Mouse (Mus musculus) intestine, embryonic 15.5 days (tissue): ENCODE results near the gene Cyb561d1. TPM values are rescaled to one million over a fixed set of nuclear protein-coding genes. Genes with fewer than 3 reads are reported as not detected.

ENCODE experiments used
- ATAC-seq: fragments of 200-750 bp; cut with Nextera tagmentation; 2 replicates; pipeline ENCODE4 v1.8.0; 2017; ENCODE audit warnings: moderate TSS enrichment, moderate library complexity
- H3K27ac ChIP-seq: fragments of 300-500 bp; sonication (generic); 2 replicates; pipeline ENCODE4 v1.5.1; 2015; ENCODE audit warnings: mild to moderate bottlenecking, inconsistent platforms
- H3K27me3 ChIP-seq: fragments of 300-500 bp; sonication (generic); replicated peaks from 2 replicates; pipeline ENCODE4 v1.6.1; 2015; ENCODE audit warnings: inconsistent platforms
- H3K36me3 ChIP-seq: fragments of 300-500 bp; sonication (generic); 2 replicates; pipeline ENCODE4 v1.6.1; 2015; ENCODE audit warnings: inconsistent platforms
- H3K4me1 ChIP-seq: fragments of 300-500 bp; sonication (generic); replicated peaks from 2 replicates; pipeline ENCODE4 v1.6.1; 2015; ENCODE audit warnings: inconsistent platforms
- H3K4me2 ChIP-seq: fragments of 300-500 bp; sonication (generic); replicated peaks from 2 replicates; pipeline ENCODE4 v1.6.1; 2015; ENCODE audit warnings: mild to moderate bottlenecking, inconsistent platforms
- H3K4me3 ChIP-seq: fragments of 300-500 bp; sonication (generic); replicated peaks from 2 replicates; pipeline ENCODE4 v1.5.1; 2015; ENCODE audit warnings: inconsistent platforms
- H3K9ac ChIP-seq: fragments of 300-500 bp; sonication (generic); 2 replicates; pipeline ENCODE4 v1.6.1; 2015; ENCODE audit warnings: inconsistent platforms
- H3K9me3 ChIP-seq: fragments of 300-500 bp; sonication (generic); 2 replicates; pipeline ENCODE4 v1.6.1; 2016; ENCODE audit warnings: inconsistent platforms
- WGBS: fragments of 180-500 bp; shearing (Covaris S2); methylation state at CpG from one replicate; pipeline ENCODE4 v1.1.7; 2015; 5-methylcytosine and 5-hydroxymethylcytosine counted together
- polyA plus RNA-seq: library from polyadenylated mRNA; unstranded; fragments of >200 nt; fragmentation: Nextera tagmentation; extraction: Ambion mirVana; gene quantifications from 2 replicates; pipeline ENCODE4 v1.2.1, GENCODE M21; 2015

The Cyb561d1 gene
- polyA plus RNA-seq, 1 experiment from 2014 or later = 3.6 TPM

GRCm38 (mm10) chr3:108211845-108212244, 10.8 kb upstream of the Cyb561d1 start:
- 81% methylated on average over 6 of the region's 6 CpGs for WGBS
- Histone ChIP-seq H3K27ac (no peak overlapping the region), H3K27me3 (no peaks in the 10 kb centered on the region), H3K4me3 (no peak overlapping the region), H3K36me3 (peaks cover 3% of the 10 kb centered on the region; the same call in 1 of the 2 replicates), H3K4me2 (no peak overlapping the region), H3K9me3 (no peaks in the 10 kb centered on the region), H3K4me1 (peaks cover 25% of the 10 kb centered on the region), H3K9ac (no peak overlapping the region)
- ATAC-seq = no peak

GRCm38 (mm10) chr3:108210771-108211139, 9.7 kb upstream of the Cyb561d1 start, which contains the start of gene Atxn7l2:
TSS of gene Atxn7l2 (minus strand) at chr3:108210934.
- Histone ChIP-seq H3K9ac (peak within 1 kb of the TSS; percentile 73), H3K4me3 (peak within 1 kb of the TSS; percentile 67), H3K27me3 (no peaks in the 10 kb centered on the region), H3K27ac (peak within 1 kb of the TSS; percentile 85), H3K4me1 (peaks cover 29% of the 10 kb centered on the region), H3K36me3 (peaks cover 7% of the 10 kb centered on the region; the same call in 1 of the 2 replicates), H3K9me3 (no peaks in the 10 kb centered on the region), H3K4me2 (peak within 1 kb of the TSS; percentile 92)
- 0% methylated on average over 14 of the region's 14 CpGs for WGBS
- ATAC-seq = peak; percentile 77

- Histone ChIP-seq H3K27me3 (no peaks in the 10 kb centered on the region), H3K4me3 (peak overlapping the region; percentile 67), H3K9ac (peak overlapping the region; percentile 73), H3K27ac (peak overlapping the region; percentile 85), H3K9me3 (no peaks in the 10 kb centered on the region), H3K4me1 (peaks cover 29% of the 10 kb centered on the region), H3K4me2 (peak overlapping the region; percentile 92), H3K36me3 (peaks cover 7% of the 10 kb centered on the region; the same call in 1 of the 2 replicates)
- under 1% methylated on average over 66 of the region's 72 CpGs for WGBS
- ATAC-seq = peak; percentile 97
Observed at GRCm38 (mm10) chr3:108209946-108210770, 9.1 kb upstream of the Cyb561d1 start.

GRCm38 (mm10) chr3:108209536-108209935, 8.5 kb upstream of the Cyb561d1 start:
- WGBS = 5% methylated on average over 8 of the region's 8 CpGs
- peak; percentile 6 for ATAC-seq
- Histone ChIP-seq H3K27ac (no peak overlapping the region), H3K9me3 (no peaks in the 10 kb centered on the region), H3K27me3 (no peaks in the 10 kb centered on the region), H3K4me3 (peak overlapping the region; percentile 67), H3K4me1 (peaks cover 29% of the 10 kb centered on the region), H3K9ac (peak overlapping the region; percentile 73), H3K4me2 (peak overlapping the region; percentile 82), H3K36me3 (peaks cover 7% of the 10 kb centered on the region; the same call in 1 of the 2 replicates)

- Histone ChIP-seq H3K9ac (no peak overlapping the region; the same call in 1 of the 2 replicates), H3K27me3 (no peaks in the 10 kb centered on the region), H3K4me2 (peak overlapping the region; percentile 82), H3K27ac (no peak overlapping the region), H3K4me3 (peak overlapping the region; percentile 67; the same call in 1 of the 2 replicates), H3K4me1 (peaks cover 29% of the 10 kb centered on the region), H3K36me3 (peaks cover 7% of the 10 kb centered on the region; the same call in 1 of the 2 replicates), H3K9me3 (no peaks in the 10 kb centered on the region)
- ATAC-seq = no peak
- WGBS = 69% methylated on average over 3 of the region's 3 CpGs
Observed at GRCm38 (mm10) chr3:108209001-108209400, 8.0 kb upstream of the Cyb561d1 start.

GRCm38 (mm10) chr3:108206731-108207375, 5.8 kb upstream of the Cyb561d1 start:
- ATAC-seq = no peak
- 73% methylated on average over 15 of the region's 15 CpGs for WGBS
- peak overlapping the region; percentile 14; the same call in 1 of the 2 replicates for H3K4me2 ChIP-seq

GRCm38 (mm10) chr3:108205601-108206000, 4.6 kb upstream of the Cyb561d1 start:
- ATAC-seq = no peak
- Histone ChIP-seq H3K27me3 (no peaks in the 10 kb centered on the region), H3K9ac (no peak overlapping the region), H3K4me3 (no peak overlapping the region), H3K27ac (no peak overlapping the region), H3K36me3 (peaks cover 16% of the 10 kb centered on the region), H3K9me3 (no peaks in the 10 kb centered on the region), H3K4me1 (peaks cover 28% of the 10 kb centered on the region), H3K4me2 (no peak overlapping the region)
- 93% methylated on average over 8 of the region's 8 CpGs for WGBS

More at GRCm38 (mm10) chr3:108206731-108207375, 5.8 kb upstream of the Cyb561d1 start:
- Histone ChIP-seq H3K36me3 (peaks cover 16% of the 10 kb centered on the region), H3K4me1 (peaks cover 29% of the 10 kb centered on the region), H3K9ac (no peak overlapping the region), H3K27me3 (no peaks in the 10 kb centered on the region), H3K4me3 (no peak overlapping the region), H3K9me3 (no peaks in the 10 kb centered on the region), H3K27ac (peak overlapping the region; percentile 14; the same call in 1 of the 2 replicates)

GRCm38 (mm10) chr3:108204470-108204869, 3.5 kb upstream of the Cyb561d1 start:
- ATAC-seq = no peak
- Histone ChIP-seq H3K36me3 (peaks cover 16% of the 10 kb centered on the region), H3K9ac (no peak overlapping the region), H3K27ac (no peak overlapping the region), H3K27me3 (no peaks in the 10 kb centered on the region), H3K4me1 (peaks cover 27% of the 10 kb centered on the region), H3K4me3 (no peak overlapping the region), H3K9me3 (no peaks in the 10 kb centered on the region), H3K4me2 (no peak overlapping the region)
- 86% methylated on average over 11 of the region's 11 CpGs for WGBS

- no peak overlapping the region for H3K4me2 ChIP-seq
- 82% methylated on average over 11 of the region's 11 CpGs for WGBS
- H3K36me3 ChIP-seq = peaks cover 16% of the 10 kb centered on the region
Observed at GRCm38 (mm10) chr3:108203621-108204325, 2.8 kb upstream of the Cyb561d1 start.

GRCm38 (mm10) chr3:108203212-108203611, 2.2 kb upstream of the Cyb561d1 start:
- no peak overlapping the region for H3K4me3 ChIP-seq
- ATAC-seq = no peak
- H3K27me3 ChIP-seq = no peaks in the 10 kb centered on the region
- no peaks in the 10 kb centered on the region for H3K9me3 ChIP-seq
- peaks cover 15% of the 10 kb centered on the region for H3K4me1 ChIP-seq
- H3K9ac ChIP-seq = no peak overlapping the region
- H3K36me3 ChIP-seq = peaks cover 16% of the 10 kb centered on the region
- no peak overlapping the region for H3K27ac ChIP-seq
- WGBS = 94% methylated on average over 13 of the region's 13 CpGs
- H3K4me2 ChIP-seq = no peak overlapping the region

More at GRCm38 (mm10) chr3:108203621-108204325, 2.8 kb upstream of the Cyb561d1 start:
- Histone ChIP-seq H3K4me1 (peaks cover 20% of the 10 kb centered on the region), H3K4me3 (no peak overlapping the region), H3K9ac (no peak overlapping the region), H3K9me3 (no peaks in the 10 kb centered on the region), H3K27me3 (no peaks in the 10 kb centered on the region), H3K27ac (no peak overlapping the region)
- no peak for ATAC-seq

GRCm38 (mm10) chr3:108202506-108202905, 1.5 kb upstream of the Cyb561d1 start:
- Histone ChIP-seq H3K4me2 (no peak overlapping the region), H3K4me1 (peaks cover 12% of the 10 kb centered on the region), H3K9me3 (no peaks in the 10 kb centered on the region), H3K9ac (no peak overlapping the region), H3K27me3 (no peaks in the 10 kb centered on the region), H3K36me3 (peaks cover 13% of the 10 kb centered on the region), H3K27ac (no peak overlapping the region; the same call in 1 of the 2 replicates), H3K4me3 (no peak overlapping the region)
- ATAC-seq = no peak

- no peak overlapping the region for H3K27ac ChIP-seq
- no peak for ATAC-seq
- no peaks in the 10 kb centered on the region for H3K27me3 ChIP-seq
- H3K36me3 ChIP-seq = peaks cover 9% of the 10 kb centered on the region; the same call in 1 of the 2 replicates
- peak overlapping the region; percentile 69; the same call in 1 of the 2 replicates for H3K4me2 ChIP-seq
- no peaks in the 10 kb centered on the region for H3K9me3 ChIP-seq
- 96% methylated on average over 6 of the region's 6 CpGs for WGBS
- no peak overlapping the region for H3K9ac ChIP-seq
- peaks cover 16% of the 10 kb centered on the region for H3K4me1 ChIP-seq
- 0 out of 2 replicates have a peak overlapping the region, but pooled peaks have one; percentile 64 for H3K4me3 ChIP-seq
Observed at GRCm38 (mm10) chr3:108199231-108199630, 1.8 kb downstream of the Cyb561d1 start.
